Mouse (Mus musculus): ENCODE data around the gene Fgd6.

- TF ChIP-seq POLR2A (IDR thresholded peaks at IDR 0.05; ENCODE audit: low read depth, low read length) (no peak), CTCF (IDR thresholded peaks at IDR 0.05; ENCODE audit: extremely low read depth, insufficient read length, insufficient replicate concordance, low read depth, low read length) (no peak)
Measured at GRCm38 (mm10) chr10:94028493-94028892, 7.3 kb upstream of the Fgd6 start.
